Mouse (Mus musculus): ENCODE results near the gene Tubgcp2.

Tubgcp2 gene

DNA sequence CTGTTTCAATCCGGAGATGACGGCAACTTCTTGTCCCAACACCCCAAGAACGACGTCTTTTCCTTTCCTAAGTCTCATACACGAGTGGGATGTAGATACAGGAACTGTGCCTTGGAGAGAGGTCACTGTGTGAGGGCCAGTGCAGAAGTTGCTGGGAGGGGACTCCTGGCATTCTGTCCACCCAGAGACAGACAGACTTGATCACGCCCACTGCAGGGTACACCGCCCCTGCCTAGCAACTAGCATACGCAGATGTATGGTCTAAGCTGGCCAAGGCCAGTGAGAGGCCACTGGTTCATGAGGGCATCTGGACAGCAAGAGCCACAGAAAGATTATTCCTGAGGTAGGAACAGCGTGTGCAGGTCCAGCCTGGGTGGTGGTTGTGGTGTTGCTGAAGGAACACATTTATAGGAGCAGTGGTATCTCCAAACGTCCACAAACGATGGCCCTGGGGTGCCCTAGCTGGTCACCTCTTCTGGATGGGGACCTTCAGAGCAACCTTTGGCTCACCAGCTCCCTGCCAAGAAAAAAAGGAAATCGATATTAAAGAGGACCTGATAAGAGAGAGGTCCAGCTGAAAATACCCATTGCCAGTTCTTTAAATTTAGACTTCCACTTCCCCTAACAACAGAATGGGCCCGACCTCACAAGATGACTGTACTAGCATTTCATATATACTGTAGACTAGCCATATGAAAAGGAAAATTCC, 57.3 kb downstream of the Tubgcp2 start:
- DNase-seq (ENCODE audit: low read depth, low spot score), result no peak

DNA sequence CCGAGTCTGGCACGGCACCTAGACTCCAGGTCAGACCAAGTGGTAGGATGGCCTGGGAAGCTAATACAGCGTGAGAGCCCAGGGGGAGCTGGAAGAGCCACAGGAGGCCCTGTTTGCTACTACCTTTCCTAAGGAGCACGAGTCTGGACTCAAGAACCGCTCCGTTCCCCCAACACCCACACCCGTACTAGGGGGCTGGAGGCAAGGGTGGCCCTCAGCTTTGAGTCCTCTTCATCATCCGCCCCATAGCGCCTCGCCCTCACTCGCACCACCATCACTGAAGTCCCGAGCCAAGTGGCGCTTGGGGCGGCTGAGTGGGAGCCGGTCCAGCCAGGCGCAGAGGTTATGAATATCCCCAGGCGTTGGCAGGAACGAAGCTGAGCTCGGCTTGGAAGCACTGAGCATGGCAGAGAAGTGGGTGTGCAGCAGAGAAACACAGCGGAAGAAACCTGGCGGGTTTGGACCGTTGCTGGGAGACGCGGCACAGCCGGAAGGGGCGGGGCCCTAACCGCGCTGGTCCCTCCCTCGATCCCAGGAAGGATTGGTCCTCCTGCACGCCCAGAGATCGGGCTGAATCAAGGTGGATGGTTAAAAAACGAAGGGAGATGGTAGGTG, 58.1 kb downstream of the Tubgcp2 start, which contains the start of gene 6430531B16Rik:
Gene 6430531B16Rik (minus strand): TSS at position 478 of the 615 bp plus-strand sequence.
- peak; percentile 91 for DNase-seq (ENCODE audit: low read depth, low spot score)

DNA sequence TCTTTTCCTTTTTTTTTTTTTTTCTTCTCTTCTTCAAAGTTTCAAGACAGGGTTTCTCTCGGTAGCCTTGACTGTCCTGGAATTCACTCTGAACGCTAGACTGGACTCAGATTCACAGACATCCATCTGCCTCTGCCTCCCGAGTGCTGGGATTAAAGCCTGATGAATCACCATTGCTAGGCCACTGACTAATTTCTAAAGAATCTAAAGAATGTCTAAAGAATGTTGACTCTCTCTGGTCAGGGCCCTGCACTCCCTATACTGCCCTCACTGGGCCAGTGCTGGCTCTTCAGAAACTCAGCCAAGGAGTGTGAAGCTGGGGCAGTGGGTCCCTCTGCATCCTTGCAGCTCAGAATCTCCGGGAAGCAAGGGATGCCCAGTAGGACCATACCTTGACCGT, 61.0 kb downstream of the Tubgcp2 start:
- DNase-seq (ENCODE audit: low read depth, low spot score), result no peak

DNA sequence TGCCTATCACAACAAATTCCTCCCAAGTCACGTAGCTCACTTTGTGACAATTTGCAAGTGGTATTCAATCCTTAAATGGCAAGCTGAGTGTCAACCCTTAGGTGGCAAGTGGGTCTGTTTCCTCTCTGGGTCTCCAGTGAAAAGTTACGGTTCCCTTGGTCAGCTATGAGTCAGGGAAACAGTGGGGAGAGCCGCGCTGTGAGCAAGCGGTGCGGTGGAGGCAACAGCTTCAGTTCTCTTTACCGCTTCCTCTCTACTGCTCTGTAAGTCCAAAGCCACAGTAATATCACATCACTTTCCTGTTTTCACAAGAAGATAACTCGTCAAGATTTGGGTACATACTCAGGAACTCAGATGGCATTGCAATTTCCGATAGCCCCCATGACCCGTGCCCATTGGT, 62.2 kb downstream of the Tubgcp2 start:
- peak; percentile 60 for DNase-seq (ENCODE audit: low read depth, low spot score)

DNA sequence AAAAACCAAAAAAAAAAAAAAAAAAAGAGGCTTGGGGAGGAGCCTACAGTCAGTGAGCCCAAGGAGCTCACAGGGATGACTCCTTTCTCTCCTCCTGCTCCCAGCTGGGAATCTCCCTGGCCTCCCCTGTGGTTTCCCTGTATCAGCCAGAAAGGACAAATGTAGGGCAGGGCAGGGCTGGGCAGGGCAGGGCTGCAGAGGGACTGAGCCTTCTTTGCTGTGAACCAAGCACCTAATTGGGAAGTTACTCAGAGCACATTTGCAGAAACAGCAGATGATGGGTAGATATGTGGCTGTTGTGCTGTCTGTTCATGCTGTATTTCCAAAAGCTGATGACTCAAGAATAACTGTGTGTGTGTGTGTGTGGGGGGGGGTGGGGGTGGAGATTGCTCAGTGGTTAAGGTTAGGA, 63.5 kb downstream of the Tubgcp2 start:
- DNase-seq (ENCODE audit: low read depth, low spot score), result peak; percentile 50

DNA sequence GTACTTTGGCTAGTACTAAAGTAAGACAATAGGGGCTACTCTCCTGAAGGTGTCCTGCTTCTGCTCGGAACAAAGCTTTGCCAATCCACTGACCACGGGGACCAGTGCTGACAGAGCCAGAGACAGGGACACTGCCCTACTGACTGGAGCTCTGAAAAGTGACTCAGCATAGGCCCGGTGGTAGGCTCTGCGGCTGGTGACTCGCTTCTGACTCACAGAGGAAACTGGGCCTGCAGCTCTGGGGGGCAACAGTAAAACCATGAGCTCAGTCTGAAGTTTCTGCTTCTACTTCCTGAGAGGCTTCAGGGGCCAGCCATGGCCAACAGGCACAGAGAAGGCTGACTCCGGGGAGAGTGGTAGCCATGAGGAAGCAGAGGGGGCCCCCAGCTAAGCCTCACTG, 65.0 kb downstream of the Tubgcp2 start:
- peak; percentile 41 for DNase-seq (ENCODE audit: low read depth, low spot score)

DNA sequence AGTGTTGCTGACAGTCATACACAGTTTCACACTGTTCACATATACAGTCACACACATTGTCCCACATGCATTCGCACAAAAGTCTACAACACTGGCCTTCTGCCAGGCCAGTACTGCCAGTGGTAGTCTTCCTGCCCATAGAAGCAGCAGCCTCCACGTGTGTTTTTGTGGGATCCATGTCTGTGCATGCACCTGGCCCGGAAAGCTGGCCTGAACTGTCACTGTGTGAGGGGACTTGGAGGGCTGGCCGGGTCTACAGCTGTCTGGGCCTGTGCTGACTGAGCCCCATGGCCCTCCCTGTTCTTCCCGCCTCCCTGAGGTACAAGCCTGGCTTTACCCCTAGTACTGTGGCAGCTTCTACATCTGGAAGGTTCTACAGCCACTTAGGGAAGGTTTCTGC, 65.5 kb downstream of the Tubgcp2 start:
- no peak for DNase-seq (ENCODE audit: low read depth, low spot score)

DNA sequence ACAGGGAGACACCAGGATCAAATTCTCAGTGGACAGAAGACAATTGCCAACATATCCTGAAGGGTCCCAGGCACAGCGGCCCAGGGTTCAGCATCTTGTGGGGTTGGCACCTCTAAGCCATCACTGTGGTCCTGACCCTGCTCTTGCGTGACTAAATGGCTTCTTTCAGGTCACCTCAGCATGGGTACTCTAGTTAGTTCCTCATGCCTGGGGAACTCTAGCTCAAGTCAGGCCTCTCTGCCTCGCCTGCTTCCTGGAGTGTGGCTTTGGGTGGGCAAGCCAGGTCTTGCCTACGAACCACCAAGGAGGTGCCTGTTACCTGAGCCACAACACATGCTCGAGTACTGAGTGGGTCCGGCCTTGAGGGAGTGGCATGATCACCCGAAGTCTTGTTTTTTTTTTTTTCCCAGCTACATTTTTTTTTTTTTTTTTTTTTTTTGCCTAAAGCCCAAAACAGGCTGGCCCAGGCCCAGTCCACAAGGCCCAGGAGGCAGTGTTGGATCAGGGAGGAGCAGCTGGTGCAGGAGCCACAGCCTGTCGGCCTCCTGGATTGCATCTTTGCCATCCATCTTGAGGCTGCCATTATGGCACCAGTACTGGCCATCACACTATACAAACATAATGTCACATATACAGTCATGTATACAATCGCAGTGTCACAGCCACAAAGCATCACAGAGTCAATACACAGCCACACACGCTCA, 66.1 kb downstream of the Tubgcp2 start:
- DNase-seq (ENCODE audit: low read depth, low spot score), result no peak

DNA sequence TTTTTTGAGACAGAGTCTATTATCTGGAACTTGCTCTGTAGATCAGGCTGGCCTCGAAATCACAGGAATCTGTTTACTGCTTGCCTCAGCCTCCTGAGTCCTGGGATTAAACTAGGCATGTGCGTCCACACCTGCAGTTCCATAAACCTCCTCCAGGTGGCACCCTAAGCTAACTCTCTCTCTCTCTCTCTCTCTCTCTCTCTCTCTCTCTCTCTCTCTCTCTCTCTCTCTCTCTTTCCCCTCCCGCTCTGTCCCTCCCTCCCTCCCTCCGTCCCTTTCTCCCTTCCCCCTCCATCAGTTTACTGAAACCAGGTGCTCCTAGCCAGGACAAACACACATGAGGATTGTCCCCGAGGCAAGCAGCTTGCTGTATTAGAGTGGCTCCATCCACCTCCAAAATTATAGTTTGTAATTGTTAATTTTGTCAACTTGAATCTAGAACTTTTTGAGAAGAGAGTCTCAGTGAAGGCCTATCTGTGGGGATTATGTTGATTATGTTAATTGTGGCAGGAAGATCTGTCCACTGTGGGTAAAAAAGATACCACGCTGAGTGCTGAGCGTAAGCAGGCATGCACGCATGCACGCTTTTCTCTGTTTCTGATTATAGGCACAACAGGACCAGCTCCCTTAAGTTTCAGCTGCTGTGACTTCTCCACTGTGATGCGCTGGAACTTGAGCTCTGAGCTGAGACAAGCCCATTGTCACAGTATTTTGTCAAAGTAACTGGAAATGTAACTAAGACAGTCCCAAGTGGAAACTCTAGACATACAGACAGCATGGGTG, 66.9 kb downstream of the Tubgcp2 start:
- DNase-seq (ENCODE audit: low read depth, low spot score), result peak; percentile 90

DNA sequence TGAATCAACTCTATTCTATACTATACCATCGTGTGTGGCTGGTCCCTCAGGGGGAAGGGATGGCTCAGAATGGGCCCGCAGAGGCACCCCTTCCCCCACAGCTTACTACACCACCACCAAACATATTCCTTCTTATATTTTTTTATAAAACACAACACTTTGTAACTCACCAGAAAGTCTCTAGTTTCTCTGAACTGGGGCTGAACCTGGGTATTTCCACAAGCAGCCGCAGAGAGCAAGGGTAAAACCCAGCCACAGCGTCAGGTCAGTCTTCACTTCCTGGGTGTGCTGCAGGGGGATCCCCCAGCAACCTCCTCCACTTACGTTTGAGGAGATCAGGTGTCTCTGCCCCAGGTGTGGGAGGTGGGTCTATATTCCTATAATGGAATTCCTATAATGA, 68.0 kb downstream of the Tubgcp2 start:
- DNase-seq (ENCODE audit: low read depth, low spot score), result peak; percentile 90

DNA sequence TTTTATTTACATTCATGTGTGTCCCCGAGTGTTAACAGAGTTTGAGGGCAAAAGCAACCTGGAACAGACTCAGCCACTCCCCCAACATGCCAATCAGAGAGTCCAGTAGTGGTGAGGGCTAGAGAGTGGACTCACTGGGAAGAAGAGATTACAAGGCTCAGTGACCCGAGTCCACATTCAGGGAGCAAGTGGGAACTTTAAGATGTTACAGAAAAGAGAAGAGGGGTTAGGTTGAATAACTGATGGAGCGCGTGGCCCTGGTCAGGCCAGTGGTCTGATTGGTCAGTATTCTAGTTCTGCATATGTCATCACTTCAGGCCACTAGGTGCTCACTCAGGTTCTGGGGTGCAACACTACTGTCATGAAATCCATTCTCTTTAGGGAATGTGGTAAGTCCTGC, 69.3 kb downstream of the Tubgcp2 start:
- no peak for DNase-seq (ENCODE audit: low read depth, low spot score)

DNA sequence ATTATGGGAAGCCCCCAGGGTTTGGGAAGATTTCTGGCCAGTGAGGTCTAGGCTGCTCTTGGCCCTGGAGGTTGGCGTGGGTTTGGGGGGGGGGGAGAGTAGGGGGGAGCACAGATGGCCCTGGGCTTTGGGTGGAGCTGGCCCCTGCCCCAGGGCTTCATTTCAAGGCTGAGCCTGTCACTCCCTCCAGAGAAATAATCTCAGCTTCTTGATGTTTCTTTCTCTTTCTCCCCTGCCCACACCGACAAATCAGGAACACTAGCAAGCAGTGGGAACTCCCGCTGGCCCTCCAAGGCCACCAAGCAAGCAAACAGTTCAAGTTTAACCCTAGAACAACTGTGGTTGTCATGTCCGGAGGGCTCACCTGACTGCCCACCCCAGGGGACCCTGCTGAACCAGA, 72.7 kb downstream of the Tubgcp2 start:
- DNase-seq (ENCODE audit: low read depth, low spot score), result no peak

DNA sequence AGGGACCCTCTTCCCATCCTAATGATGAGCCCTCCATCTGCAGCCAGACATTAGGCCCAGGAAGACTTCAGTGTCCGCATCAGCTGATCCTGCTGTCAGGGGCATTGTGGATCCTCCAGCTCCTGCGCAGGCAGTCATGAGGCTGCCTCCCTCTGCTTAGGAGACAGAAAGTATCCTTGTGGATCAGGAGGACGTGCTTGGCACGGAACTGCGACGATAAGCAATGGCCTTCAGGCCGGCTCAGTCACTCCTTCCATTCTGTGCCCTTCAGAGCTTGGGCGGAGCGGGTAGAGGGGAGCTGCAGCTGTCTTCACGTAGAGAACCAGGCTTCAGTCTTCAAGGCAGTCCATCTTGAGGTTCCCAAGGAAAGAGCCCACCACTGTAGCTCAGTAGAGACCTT, 75.3 kb downstream of the Tubgcp2 start:
- no peak for DNase-seq (ENCODE audit: low read depth, low spot score)

DNA sequence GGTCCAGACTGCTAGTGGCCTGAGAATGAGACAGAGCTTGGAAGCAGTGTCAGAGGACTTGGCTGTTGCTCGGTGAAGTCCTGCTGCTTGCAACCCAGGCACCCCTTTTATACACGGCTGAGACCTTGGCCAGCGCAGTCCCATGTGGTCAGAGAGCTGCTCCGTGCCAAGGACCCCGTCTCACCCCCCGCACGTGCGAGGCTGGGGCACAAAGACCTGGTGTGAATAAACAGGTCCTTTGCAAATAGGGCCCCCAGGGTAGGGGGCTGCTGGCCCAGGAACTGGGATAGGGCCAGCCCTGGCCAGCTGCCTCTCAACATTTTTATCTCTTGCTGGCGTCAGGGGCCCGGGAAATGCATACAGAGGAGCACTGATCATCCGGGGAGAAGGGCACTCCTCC, 78.5 kb downstream of the Tubgcp2 start:
- no peak for DNase-seq (ENCODE audit: low read depth, low spot score)

DNA sequence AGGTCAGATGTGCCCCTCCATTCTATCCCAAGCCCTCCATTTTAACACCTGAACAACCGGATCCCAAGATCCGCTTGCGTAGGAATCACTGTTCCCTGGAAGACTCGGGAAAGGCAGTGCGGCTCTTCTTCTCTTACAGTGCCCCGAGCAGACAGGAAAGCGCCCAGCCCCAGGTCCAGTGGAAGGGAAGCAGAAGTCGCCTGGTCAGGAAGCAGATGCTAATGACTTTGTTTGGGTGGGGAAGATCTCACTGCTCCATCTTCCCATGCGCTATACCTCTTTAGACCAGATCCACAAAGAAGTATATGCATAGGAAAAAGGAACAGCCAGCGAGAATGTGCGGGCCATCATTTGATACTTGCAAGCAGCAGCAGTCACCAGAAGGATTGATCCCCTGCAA, 79.0 kb downstream of the Tubgcp2 start:
- DNase-seq (ENCODE audit: low read depth, low spot score), result no peak

DNA sequence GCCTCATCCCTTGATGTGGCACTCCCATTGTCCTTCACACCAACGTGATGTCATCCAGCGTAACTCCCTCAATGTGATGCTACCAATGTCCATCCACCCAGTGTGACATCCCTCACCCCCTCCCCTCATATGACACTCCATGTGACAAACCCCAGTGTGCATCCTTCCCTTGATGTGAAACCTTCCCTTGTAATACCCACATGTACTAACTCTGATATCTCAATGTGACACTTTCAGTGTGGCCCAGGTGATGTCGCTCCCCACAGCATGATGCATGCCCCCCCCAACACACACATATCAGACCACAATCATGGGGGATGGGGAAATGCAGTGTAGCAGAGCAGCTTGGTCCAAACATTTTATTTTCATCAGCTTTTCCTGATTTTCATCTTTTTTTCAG, 79.8 kb downstream of the Tubgcp2 start:
- DNase-seq (ENCODE audit: low read depth, low spot score), result no peak

DNA sequence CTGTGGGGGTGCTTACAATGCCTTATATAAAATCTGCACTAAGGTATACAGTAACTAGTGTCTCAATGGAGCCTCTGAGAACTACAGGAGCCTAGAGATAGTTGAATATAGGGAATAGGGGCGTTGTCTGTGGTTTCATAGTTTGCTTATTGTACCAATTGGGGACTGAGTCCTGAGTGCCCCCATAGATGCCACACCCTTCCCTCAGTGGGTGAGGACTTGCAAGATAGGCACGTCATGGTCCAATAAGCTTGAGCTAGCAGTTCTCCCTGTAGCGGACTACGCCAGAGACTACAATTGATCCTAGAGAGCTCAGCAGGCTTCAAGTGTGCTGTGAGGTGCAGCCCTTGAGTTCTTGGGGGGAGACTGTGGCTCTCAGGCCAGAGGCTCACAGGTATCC, 81.0 kb downstream of the Tubgcp2 start:
- no peak for DNase-seq (ENCODE audit: low read depth, low spot score)

DNA sequence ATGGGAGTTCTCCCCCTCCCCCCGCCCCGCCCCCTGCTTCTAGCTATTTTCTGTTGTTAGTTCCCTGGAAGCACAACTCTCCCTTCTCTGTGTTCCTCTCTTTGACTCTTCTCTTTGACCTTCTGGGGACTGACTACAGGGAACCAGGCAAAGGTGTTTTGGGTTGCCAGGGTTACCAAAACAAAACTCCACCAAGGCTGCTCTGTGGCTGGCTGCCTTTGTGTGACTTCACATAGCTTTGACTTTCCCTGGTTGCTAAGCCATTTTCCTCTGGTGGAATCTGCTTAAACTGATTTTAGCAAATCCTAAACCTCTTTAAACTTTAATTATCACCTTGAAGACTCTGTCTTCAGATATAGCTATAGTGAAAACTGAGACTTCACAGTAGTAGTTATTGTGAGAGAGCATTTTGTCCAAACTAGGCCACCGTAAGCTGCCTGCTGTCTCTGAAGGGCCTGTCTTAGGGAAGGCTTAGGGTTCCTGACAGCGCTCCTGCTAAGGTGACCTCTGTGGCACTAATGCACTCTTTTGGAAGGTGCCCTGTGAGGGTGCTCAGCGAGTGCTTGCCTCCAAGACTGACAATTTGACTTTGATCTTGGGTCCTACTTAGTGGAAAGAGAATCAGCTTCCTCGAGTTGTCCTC, 84.4 kb downstream of the Tubgcp2 start:
- DNase-seq (ENCODE audit: low read depth, low spot score), result peak; percentile 49

DNA sequence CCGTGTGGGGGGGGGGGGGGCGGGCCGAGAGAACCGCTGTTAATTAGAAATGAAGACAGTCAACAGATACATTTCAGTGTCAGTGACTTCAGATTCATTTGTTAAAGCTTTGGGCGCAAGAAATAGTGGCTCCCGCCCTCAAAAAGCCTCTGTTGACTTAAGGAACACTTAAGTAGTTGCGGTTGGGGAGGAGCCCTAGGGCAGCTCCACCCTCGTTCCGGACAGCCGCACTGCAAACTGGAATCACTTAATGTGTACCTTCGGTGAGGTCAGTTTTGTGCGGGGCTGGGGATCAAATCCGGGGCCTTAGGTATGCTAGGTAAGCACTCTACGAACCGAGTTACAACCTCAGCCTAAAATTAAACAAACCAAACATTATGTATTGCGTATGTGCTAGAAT, 85.4 kb downstream of the Tubgcp2 start:
- peak; percentile 68 for DNase-seq (ENCODE audit: low read depth, low spot score)

DNA sequence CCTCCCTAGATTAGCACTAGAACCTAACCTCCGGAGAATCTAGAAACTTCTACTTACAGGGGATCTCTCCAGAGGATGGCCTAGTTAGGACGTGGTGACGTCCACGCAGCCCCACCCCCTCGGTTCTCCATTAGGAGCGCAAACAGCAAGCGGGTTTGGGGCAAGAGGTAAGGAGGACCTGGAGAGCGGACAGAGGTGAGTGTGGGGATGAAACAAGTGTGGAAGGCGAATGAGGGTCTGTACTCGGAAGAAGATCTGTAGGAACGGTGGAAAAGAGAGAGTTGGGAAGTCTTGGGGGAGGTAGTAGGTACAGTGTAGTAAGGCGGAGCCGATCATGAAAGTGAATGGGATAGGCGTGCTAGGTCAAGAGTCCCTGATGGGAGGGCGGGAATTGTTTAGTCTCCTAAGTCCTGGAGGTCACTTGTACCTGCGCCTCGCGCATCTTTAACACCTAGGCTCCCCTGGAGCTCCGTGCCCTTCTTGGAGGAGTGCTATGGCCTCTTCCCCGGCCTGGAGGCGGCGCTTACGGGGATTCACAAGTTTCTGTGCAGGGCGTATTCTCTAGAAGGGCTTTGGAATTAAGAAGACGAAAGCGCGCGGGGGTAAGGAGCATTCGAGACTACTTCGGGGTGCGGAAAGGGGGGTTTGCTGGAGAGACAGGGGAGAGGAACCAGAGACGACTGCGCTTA, 86.0 kb downstream of the Tubgcp2 start:
- DNase-seq (ENCODE audit: low read depth, low spot score), result peak; percentile 84

DNA sequence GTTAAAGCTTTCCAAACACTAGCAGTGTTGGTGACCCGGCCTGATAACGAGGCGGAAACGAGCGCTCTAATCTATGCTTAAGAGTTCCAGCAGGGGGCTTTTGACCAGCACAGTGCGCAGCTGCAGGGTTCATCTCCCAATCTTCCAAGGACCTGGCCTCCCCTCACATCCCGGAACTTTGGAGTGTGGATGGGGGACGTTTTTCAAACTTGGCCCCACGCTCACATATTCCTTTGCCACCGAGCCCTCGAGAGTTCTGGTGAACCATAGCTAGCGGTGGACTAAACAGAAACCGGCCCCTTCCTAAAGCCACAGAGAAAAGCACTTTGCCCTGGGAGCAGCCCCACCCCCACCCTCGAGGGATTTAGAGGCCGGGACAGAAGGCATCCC, 86.6 kb downstream of the Tubgcp2 start:
- peak; percentile 78 for DNase-seq (ENCODE audit: low read depth, low spot score)

Data from CD4-positive, CD25-positive, alpha-beta regulatory T cell, adult 2 months (primary cell).